In the genomic region with DNA sequence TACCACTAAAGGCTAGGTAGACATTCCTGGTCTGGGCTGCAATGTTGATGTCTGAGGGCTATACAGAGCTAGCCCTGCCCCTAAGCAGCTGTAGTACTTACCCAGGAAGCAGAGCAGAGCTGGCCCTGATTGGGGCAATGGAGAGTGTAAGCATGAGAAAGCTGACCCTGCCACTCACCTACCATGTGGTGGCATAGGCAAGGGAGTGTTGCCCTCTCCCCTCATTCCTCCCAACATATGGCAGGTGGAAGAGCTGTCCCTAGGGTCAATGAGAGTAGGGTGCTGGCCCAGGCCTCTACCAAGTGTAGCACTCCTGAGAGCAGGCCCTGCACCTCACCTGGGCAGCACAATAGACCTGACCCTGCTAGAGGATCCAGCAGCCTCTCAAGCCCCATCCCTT, we compare ENCODE assay signal across 26 mouse cellular contexts.
DNase-seq lines count a peak whose midpoint lies in the region; ATAC-seq and TF ChIP-seq lines count a peak whose summit lies in the region.
"Had no signal": no experiment of that assay in that cellular context is flagged by ENCODE, and none has a peak within 500 bp of the region (broad histone marks: within the 10 kb centered on the region; RNA-seq: fewer than 3 reads in every experiment).

No protein-coding gene starts in this region.

- no peaks in the 10 kb centered on the region for H3K9me3 ChIP-seq in forebrain, postnatal 0 days (ENCODE audit: low read length)
- H3K9me3 ChIP-seq: embryonic facial prominence, embryonic 13.5 days; embryonic facial prominence, embryonic 15.5 days; forebrain, embryonic 10.5 days; forebrain, embryonic 12.5 days; G1E had no signal

- 0 out of 2 replicates have a peak, but pooled peaks have one; percentile 22 for ATAC-seq in cerebellum, adult (ENCODE audit: insufficient number of reproducible peaks, low FRiP score, low TSS enrichment)
- no peak for ATAC-seq in forebrain, postnatal 0 days
- ATAC-seq: activated CD4-positive, CD25-positive, alpha-beta regulatory T cell, adult 4 months; CD4-positive, CD25-positive, alpha-beta regulatory T cell, adult 4 months; forebrain, embryonic 14.5 days; forebrain, embryonic 16.5 days; Patski had no signal

- H3K36me3 ChIP-seq in forebrain, postnatal 0 days (ENCODE audit: insufficient read depth), result no peaks in the 10 kb centered on the region
- H3K36me3 ChIP-seq: embryonic facial prominence, embryonic 13.5 days; embryonic facial prominence, embryonic 15.5 days; forebrain, embryonic 10.5 days; forebrain, embryonic 12.5 days; G1E had no signal

- no peak overlapping the region for H3K27ac ChIP-seq in forebrain, postnatal 0 days (ENCODE audit: low read depth, low read length)
- H3K27ac ChIP-seq: embryonic facial prominence, embryonic 13.5 days; embryonic facial prominence, embryonic 15.5 days; forebrain, embryonic 10.5 days; forebrain, embryonic 12.5 days had no signal

- no peak overlapping the region for H3K4me2 ChIP-seq in forebrain, postnatal 0 days (ENCODE audit: low read depth)
- H3K4me2 ChIP-seq: embryonic facial prominence, embryonic 13.5 days; embryonic facial prominence, embryonic 15.5 days; forebrain, embryonic 12.5 days had no signal

- no peak overlapping the region for H3K9ac ChIP-seq in forebrain, postnatal 0 days
- H3K9ac ChIP-seq: embryonic facial prominence, embryonic 13.5 days; embryonic facial prominence, embryonic 15.5 days; forebrain, embryonic 12.5 days had no signal

- DNase-seq in cerebellum, postnatal 25 days, result no peak
- DNase-seq in heart, adult 11 months, result peak; percentile 82
- no peak for DNase-seq in heart, adult 18-20 months
- DNase-seq in forebrain, postnatal 0 days, result no peak
- DNase-seq: adrenal gland, adult 8-10 months; adrenal gland, postnatal 14 days; adrenal gland, postnatal 36 days; B cell, adult 2 months; cerebellum, adult 11 months; cerebellum, adult 18-20 months; cerebellum, adult 8-10 months; cerebellum, adult 9-11 months; cerebellum, postnatal 14 days had no signal

- no peak for TF ChIP-seq CTCF in forebrain, postnatal 0 days (IDR thresholded peaks at IDR 0.05; ENCODE audit: low read depth)

- no peaks in the 10 kb centered on the region for H3K27me3 ChIP-seq in forebrain, postnatal 0 days (ENCODE audit: insufficient read depth, low read length)
- H3K27me3 ChIP-seq: CH12.LX; forebrain, embryonic 12.5 days had no signal

- H3K4me1 ChIP-seq in forebrain, postnatal 0 days (ENCODE audit: insufficient read depth), result no peaks in the 10 kb centered on the region
- H3K4me1 ChIP-seq: embryonic facial prominence, embryonic 13.5 days; embryonic facial prominence, embryonic 15.5 days; forebrain, embryonic 10.5 days; forebrain, embryonic 12.5 days had no signal

- H3K4me3 ChIP-seq in forebrain, postnatal 0 days (ENCODE audit: low read depth, low read length), result no peak overlapping the region
- H3K4me3 ChIP-seq: embryonic facial prominence, embryonic 13.5 days; embryonic facial prominence, embryonic 15.5 days; erythroblast, embryonic 14.5 days; forebrain, embryonic 10.5 days; forebrain, embryonic 12.5 days had no signal
